Mouse (Mus musculus): ENCODE results near the gene Bod1l. TPM values are rescaled to one million over a fixed set of nuclear protein-coding genes. Genes with fewer than 3 reads are reported as not detected.

Bod1l gene
- polyA plus RNA-seq, 1 experiment from 2014 or later = 30.1 TPM

DNA sequence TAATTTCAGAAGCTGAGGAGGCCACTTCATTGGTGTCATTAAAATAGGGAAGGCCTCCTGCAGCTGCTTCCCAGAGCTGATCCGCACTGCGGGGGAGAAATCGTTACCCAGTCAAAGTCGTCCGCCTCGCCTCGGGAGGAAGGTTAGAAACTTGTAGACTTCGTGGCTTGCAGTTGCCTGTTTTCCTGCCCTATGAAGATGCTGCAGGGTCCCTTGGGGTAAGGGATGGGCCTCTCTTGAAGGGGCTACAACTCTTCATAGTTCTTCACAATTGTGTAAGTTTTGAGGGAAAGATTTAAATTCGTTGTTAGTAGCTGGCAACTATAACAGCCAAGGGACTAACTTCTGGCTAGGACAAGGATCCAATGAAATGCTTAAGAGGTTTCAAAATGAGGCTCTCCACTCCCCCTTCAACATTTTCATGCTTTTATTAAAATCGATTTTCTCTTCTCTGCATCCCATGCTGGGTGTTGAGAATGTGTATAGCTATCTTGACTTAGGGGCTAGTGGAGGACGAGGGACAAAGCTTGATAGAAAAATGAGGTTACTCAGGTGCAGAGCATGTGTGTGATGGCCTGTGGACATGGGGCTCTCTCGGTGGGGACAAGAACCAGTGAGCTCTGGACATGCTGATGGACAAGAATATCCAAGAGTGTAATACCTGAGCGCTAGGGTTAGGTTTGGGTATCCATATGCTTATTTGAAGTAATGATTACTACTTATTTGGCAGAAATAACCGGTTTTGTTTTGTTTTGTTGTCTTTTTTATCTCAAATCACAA, 78.3 kb downstream of the Bod1l start:
- peaks cover 75% of the 10 kb centered on the region for H3K27me3 ChIP-seq (replicated peaks)
- peaks cover 42% of the 10 kb centered on the region for H3K4me1 ChIP-seq
- 3% methylated on average over 14 of the region's 14 CpGs for WGBS
- no peaks in the 10 kb centered on the region for H3K36me3 ChIP-seq
- H3K9ac ChIP-seq (replicated peaks) = no peak overlapping the region
- no peak overlapping the region for H3K4me3 ChIP-seq (replicated peaks)
- no peak overlapping the region for H3K4me2 ChIP-seq
- no peak overlapping the region for H3K27ac ChIP-seq (replicated peaks)
- H3K9me3 ChIP-seq (replicated peaks) = no peaks in the 10 kb centered on the region
- no peak for ATAC-seq (ENCODE audit: low FRiP score)

DNA sequence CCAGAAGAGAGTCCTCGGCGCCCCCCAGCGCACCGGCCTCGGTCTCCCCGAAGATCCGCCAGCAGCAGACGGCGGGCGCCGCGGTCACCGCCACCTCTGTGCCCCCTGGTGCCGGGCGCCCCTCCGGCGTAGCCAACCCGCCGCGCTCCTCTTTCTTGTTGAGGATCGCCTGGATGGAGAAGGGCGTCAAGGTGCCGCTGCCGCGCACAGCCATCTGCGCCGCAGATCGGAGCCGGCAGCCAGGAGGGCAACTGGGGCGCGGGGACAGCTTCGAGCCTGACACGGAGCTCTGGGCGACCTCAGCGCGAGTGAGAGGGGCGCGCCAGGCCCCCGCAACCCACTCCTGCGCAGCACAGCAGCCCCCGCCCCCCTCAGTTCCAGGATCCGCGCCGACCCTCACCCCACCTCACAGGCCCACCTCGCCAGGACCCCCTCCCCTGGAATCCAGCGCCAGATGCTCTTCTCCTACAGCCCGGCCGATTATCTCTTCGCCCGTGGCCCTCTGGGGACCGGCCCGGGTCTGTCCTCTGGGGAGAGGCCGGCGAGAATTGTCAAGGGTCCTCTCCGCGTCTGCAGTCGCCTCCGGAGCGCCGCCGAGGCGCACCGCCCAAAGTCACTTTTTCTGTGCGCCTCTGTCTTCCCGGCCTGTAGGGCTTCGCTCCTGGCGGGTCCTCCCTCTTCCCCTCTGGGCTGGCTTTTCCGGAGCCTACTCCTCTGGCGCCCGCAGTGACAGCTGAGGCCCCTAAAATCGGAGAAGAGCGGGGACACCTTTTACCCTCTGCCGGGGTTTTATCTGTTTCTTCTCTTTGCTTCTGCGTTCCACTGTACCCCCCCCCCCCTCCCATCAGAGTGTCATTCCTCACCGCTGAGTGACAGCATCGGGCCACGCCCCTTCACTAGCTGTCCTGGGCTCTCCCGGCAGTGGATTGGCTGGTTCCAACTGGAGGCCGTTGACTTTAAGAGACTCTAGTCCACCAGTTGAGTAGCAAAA, 80.1 kb downstream of the Bod1l start, which contains the start of gene Nkx3-2:
Gene Nkx3-2, minus strand, starts transcription at position 771 of the 991 bp plus-strand sequence.
- peaks cover 42% of the 10 kb centered on the region for H3K4me1 ChIP-seq
- H3K9ac ChIP-seq (replicated peaks) = no peak within 1 kb of the TSS
- ATAC-seq (ENCODE audit: low FRiP score) = peak; percentile 27; the same call in 1 of the 2 replicates
- H3K27ac ChIP-seq (replicated peaks) = no peak within 1 kb of the TSS
- no peaks in the 10 kb centered on the region for H3K9me3 ChIP-seq (replicated peaks)
- peak within 1 kb of the TSS; percentile 34 for H3K4me3 ChIP-seq (replicated peaks)
- H3K36me3 ChIP-seq = no peaks in the 10 kb centered on the region
- under 1% methylated on average over 74 of the region's 79 CpGs for WGBS
- H3K27me3 ChIP-seq (replicated peaks) = peaks cover 85% of the 10 kb centered on the region
- H3K4me2 ChIP-seq = peak within 1 kb of the TSS; percentile 59

DNA sequence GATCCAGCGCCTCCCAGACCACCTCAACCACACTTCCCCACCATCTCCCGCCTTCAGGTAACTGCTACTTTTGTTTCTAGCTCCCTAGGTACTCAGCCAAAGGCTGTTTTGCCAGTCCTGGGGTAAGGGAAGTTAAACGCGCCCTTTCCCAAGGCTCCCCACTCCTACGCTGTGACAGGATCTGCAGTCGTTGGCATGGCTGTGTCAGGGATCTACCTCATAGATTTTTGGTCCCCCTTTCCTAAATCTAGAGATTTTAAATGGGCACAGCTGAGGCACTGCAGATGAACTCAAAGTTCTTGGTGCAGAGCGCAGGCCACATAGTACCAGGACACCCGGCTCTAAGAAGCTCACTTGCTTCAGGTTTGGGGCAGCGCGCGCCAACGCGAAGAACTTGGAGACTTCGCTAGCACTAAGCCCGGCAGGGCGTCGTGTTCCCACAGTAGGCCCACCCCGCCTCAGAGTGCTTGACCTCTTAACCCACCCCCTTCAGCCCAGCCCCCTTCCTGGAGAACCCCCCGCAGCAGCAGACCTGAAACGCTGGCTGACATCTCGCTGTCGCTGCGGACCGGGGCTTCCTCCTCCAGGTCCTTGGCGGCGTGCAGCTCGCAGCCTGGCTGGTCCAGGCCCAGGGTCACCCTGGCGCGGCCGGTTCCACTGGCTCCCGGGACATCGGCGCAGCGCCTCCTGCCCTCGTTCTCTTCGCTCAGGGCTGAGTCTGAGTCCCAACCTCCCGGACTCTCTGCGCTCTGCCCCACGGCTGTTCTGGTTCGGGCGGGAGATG, 81.0 kb downstream of the Bod1l start:
- ATAC-seq (ENCODE audit: low FRiP score) = peak; percentile 19; the same call in 1 of the 2 replicates
- Histone ChIP-seq H3K9me3 (replicated peaks) (no peaks in the 10 kb centered on the region), H3K4me1 (peaks cover 41% of the 10 kb centered on the region)

DNA sequence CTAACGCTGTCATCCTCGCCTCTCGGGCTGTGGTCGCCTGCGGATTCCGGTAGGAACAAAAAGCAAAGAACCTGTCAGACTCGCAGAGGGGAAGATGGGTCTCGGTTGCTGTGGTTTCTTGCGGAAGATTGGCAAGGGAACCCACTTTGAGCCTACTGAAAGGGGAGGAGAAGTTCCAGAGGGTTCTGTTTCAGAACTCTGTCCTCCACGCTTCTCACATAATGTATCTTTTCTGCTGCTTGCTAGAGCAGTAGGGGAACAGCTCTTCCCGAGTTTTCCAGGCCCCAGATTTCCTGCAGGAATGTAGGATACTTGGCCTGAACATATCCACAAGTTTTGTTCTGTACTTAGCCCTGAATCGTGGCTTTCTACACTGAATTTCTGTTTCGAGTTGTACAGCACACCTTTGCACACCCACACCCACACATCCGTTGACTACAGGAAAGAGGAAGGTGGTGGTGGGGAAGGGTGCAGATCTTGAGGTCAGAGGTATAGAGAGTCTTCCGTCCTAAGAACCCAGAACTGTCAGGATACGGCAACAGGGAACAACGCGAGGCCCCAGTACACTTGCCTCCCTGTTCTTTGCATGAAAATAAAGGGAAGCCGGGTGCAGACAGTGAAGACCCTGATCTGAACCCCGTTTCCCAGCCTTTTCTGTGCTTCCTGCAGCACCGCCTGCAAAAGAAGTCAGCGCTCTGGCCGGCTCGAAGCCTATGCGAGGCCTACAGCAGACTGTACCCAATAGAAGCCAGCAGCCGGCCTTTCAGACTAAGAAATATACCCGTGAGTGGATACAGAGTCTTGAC, 81.8 kb downstream of the Bod1l start:
- WGBS = 2% methylated on average over 27 of the region's 27 CpGs
- Histone ChIP-seq H3K4me3 (replicated peaks) (peak overlapping the region; percentile 34), H3K9ac (replicated peaks) (no peak overlapping the region), H3K36me3 (no peaks in the 10 kb centered on the region), H3K27ac (replicated peaks) (no peak overlapping the region), H3K4me1 (peaks cover 33% of the 10 kb centered on the region), H3K9me3 (replicated peaks) (no peaks in the 10 kb centered on the region), H3K4me2 (peak overlapping the region; percentile 59), H3K27me3 (replicated peaks) (peaks cover 90% of the 10 kb centered on the region)
- no peak for ATAC-seq (ENCODE audit: low FRiP score)

More for the DNA sequence above, 81.0 kb downstream of the Bod1l start:
- Histone ChIP-seq H3K9ac (replicated peaks) (no peak overlapping the region), H3K4me3 (replicated peaks) (peak overlapping the region; percentile 34), H3K27me3 (replicated peaks) (peaks cover 90% of the 10 kb centered on the region), H3K36me3 (no peaks in the 10 kb centered on the region), H3K4me2 (peak overlapping the region; percentile 59), H3K27ac (replicated peaks) (no peak overlapping the region)
- under 1% methylated on average over 41 of the region's 41 CpGs for WGBS

DNA sequence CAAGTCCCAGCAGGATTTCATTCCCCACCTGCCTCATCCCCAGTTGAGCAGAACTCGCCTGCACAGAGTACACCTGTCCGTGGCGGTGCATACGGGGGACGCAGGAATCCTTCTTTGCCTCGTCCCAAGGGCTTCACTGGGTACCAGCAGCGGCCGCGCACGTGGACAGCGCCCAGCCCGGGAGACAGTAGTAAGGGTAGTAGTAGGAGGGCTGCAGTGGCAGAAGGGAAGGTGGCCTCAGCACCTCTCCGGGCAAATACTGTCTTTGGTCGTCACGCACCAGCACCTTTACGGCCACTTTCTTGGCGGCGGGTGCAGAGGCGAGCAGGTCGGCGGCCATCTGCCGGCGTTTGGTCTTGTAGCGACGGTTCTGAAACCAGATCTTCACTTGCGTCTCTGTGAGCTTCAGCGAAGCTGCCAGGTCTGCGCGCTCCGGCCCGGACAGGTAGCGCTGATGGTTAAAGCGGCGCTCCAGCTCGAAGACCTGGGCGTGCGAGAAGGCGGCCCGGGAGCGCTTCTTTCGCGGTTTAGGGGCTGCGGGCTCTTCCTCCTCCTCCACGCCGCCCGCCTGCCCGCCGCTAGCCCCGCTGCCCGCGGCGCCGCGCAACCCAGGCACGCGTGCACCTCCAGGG, 82.5 kb downstream of the Bod1l start:
- H3K9ac ChIP-seq (replicated peaks) = no peak overlapping the region
- peak overlapping the region; percentile 8 for H3K4me3 ChIP-seq (replicated peaks)
- peaks cover 27% of the 10 kb centered on the region for H3K4me1 ChIP-seq
- H3K4me2 ChIP-seq = peak overlapping the region; percentile 38
- H3K36me3 ChIP-seq = no peaks in the 10 kb centered on the region
- WGBS = under 1% methylated on average over 56 of the region's 56 CpGs
- H3K27me3 ChIP-seq (replicated peaks) = peaks cover 91% of the 10 kb centered on the region
- H3K9me3 ChIP-seq (replicated peaks) = no peaks in the 10 kb centered on the region
- no peak overlapping the region for H3K27ac ChIP-seq (replicated peaks)
- 0 out of 2 replicates have a peak, but pooled peaks have one; percentile 16 for ATAC-seq (ENCODE audit: low FRiP score)

DNA sequence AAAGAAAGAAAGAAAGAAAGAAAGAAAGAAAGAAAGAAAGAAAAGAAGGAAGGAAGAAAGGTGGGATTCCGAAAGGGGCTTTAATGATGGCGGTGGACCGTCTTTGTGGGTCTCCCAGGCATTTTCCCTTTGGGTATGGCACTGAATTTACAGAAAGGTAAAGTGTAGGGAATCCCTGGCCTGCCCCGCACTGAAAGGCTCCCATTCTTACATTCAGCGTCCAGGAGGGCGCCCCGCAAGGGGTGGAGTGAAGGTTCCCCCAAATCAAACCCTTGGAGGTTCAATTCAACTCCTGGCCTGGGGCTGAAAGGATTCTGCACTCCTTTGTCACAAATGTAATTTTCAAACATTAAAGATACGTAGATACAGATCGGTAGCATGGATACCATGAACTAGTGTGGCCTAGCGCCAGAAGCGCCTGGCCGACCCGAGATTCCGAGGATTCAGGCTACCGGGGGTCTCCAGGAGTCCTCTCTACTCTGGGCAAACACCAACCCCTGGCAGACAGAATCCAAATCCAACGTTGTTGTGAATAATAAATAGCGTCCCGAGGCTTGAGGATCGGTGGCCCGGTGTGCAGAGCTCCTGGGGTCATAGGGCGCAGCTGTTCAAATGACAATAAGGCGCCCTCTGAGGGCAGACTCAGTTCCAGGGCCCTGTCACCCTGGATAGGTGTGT, 83.1 kb downstream of the Bod1l start:
- peaks cover 91% of the 10 kb centered on the region for H3K27me3 ChIP-seq (replicated peaks)
- H3K36me3 ChIP-seq = no peaks in the 10 kb centered on the region
- WGBS = 4% methylated on average over 22 of the region's 22 CpGs
- H3K27ac ChIP-seq (replicated peaks) = no peak overlapping the region
- H3K4me3 ChIP-seq (replicated peaks) = no peak overlapping the region
- peaks cover 23% of the 10 kb centered on the region for H3K4me1 ChIP-seq
- no peak overlapping the region; the same call in 1 of the 2 replicates for H3K4me2 ChIP-seq
- H3K9me3 ChIP-seq (replicated peaks) = no peaks in the 10 kb centered on the region
- no peak overlapping the region for H3K9ac ChIP-seq (replicated peaks)
- no peak for ATAC-seq (ENCODE audit: low FRiP score)

DNA sequence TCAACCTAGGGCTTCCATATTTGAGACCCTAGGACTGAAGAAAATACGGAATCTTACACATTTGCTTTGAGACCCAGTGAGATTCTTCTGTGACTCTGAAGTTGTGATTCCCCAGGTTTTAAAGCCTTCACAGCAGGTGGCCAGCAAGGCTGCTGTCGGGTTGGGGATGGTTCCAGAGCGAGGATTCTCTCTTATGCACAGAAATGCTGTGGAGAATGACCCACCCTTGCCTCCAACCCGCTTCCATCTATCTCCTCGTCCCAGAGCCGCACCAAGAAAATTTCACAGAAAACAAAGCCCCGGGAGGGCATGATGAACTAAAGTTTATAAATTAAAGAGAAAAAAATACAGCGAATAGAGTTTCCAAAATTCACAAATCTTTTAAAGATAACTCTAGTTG, 84.0 kb downstream of the Bod1l start:
- no peaks in the 10 kb centered on the region for H3K9me3 ChIP-seq (replicated peaks)
- peaks cover 23% of the 10 kb centered on the region for H3K4me1 ChIP-seq
- ATAC-seq (ENCODE audit: low FRiP score) = no peak
- H3K4me2 ChIP-seq = no peak overlapping the region
- 2% methylated on average over 8 of the region's 8 CpGs for WGBS
- H3K36me3 ChIP-seq = no peaks in the 10 kb centered on the region
- no peak overlapping the region for H3K4me3 ChIP-seq (replicated peaks)
- no peak overlapping the region for H3K9ac ChIP-seq (replicated peaks)
- H3K27me3 ChIP-seq (replicated peaks) = peaks cover 92% of the 10 kb centered on the region
- H3K27ac ChIP-seq (replicated peaks) = no peak overlapping the region

DNA sequence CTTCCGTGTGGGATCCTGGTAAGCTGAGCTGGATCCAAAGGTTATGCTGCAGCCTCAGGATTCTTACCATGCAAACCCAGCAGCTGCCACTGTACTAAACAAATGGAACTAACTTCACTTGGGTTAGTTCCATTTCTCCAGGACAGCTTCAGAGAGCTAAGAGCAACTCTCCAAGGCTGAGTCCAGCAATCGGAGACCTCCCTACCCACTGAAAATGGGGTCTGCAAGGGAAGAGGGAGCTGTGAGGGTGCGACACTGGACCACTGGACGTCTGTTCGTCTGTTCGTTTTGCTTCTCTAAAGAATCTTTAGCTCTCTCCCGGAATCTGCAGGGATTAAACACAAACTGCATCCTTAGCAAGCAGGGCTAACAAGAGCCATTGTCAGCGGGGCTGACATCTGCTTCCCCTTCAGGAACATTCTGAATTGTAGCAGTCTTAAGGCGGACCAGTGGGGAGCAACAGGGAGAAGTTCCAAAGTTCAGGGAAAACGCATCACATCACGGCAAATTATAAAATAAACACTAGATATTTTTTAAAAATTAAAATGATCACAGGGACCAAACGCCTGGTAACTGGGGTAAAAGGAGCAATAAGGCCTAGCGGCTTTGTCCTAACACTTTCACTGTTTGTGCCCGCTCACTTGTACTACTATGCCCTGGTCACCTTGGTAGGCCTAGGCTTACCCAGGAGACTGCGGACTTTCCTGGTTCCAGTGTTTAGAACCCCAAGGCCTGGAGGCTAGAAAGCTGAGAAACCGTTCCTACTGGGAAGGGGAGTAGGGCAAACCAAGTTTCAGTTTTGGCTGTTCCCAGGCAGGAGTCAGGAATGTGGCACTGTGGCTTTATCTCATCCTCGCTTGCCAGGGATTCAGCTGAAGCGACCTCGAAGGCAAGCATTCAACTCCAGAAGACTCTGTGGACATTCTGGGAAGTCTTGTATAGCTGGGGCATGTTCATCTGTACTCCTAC, 85.2 kb downstream of the Bod1l start:
- no peak overlapping the region for H3K4me2 ChIP-seq
- H3K4me1 ChIP-seq = peaks cover 18% of the 10 kb centered on the region
- ATAC-seq (ENCODE audit: low FRiP score) = no peak
- no peak overlapping the region for H3K4me3 ChIP-seq (replicated peaks)
- H3K27me3 ChIP-seq (replicated peaks) = peaks cover 95% of the 10 kb centered on the region
- no peaks in the 10 kb centered on the region for H3K36me3 ChIP-seq
- no peak overlapping the region for H3K27ac ChIP-seq (replicated peaks)
- H3K9ac ChIP-seq (replicated peaks) = no peak overlapping the region
- H3K9me3 ChIP-seq (replicated peaks) = no peaks in the 10 kb centered on the region
- 7% methylated on average over 19 of the region's 19 CpGs for WGBS

DNA sequence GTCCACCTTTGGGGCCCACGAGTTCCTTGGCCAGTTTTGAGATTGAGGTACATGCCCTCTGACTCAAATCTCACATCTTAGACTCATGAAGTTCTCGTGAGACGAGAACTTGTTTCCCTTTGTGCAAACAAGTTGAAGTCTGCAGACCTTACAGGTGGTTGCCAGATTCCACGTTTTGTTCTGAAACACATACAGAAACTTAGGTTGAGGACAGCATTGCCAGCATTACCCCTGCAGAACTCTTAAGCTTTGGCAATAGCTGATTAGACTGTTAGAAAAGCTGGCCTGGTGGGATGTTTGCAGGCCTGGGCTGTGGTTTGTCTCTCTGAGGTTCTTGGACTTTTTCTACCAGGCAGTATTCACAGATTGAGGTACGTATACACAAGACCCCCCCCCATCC, 86.8 kb downstream of the Bod1l start:
- Histone ChIP-seq H3K36me3 (no peaks in the 10 kb centered on the region), H3K4me2 (no peak overlapping the region), H3K9ac (replicated peaks) (no peak overlapping the region), H3K4me1 (peaks cover 9% of the 10 kb centered on the region), H3K27ac (replicated peaks) (no peak overlapping the region), H3K9me3 (replicated peaks) (no peaks in the 10 kb centered on the region), H3K4me3 (replicated peaks) (no peak overlapping the region), H3K27me3 (replicated peaks) (peaks cover 93% of the 10 kb centered on the region)
- WGBS = 3% methylated on average over 5 of the region's 5 CpGs
- ATAC-seq (ENCODE audit: low FRiP score) = no peak
